Mouse (Mus musculus) kidney, postnatal 25 days (tissue): ENCODE measurements around the gene Ppp3ca.

Experiments
- DNase-seq, 2 experiments: peaks; one replicate each; pipeline ENCODE4 v3.0.0; 2021; ENCODE audit warnings: mixed read lengths in 2 of 2

Gene Ppp3ca

GRCm38 (mm10) chr3:136768775-136769485 is 99.0 kb downstream of the Ppp3ca start:
- no peak for DNase-seq

- DNase-seq, result no peak
Measured at GRCm38 (mm10) chr3:136769486-136769882, 99.6 kb downstream of the Ppp3ca start.

GRCm38 (mm10) chr3:136771700-136772099 is 101.8 kb downstream of the Ppp3ca start:
- no peak for DNase-seq

- DNase-seq, result no peak
Measured at GRCm38 (mm10) chr3:136773217-136773616, 103.3 kb downstream of the Ppp3ca start.

GRCm38 (mm10) chr3:136774196-136774595 is 104.3 kb downstream of the Ppp3ca start:
- no peak for DNase-seq

- DNase-seq, result no peak
Measured at GRCm38 (mm10) chr3:136776525-136776924, 106.6 kb downstream of the Ppp3ca start.

GRCm38 (mm10) chr3:136777380-136777779 is 107.5 kb downstream of the Ppp3ca start:
- DNase-seq, result no peak

- DNase-seq, result no peak
Measured at GRCm38 (mm10) chr3:136777787-136778216, 107.9 kb downstream of the Ppp3ca start.

GRCm38 (mm10) chr3:136780321-136780720 is 110.4 kb downstream of the Ppp3ca start:
- no peak for DNase-seq

GRCm38 (mm10) chr3:136782058-136782457 is 112.1 kb downstream of the Ppp3ca start:
- no peak for DNase-seq

- no peak for DNase-seq
Measured at GRCm38 (mm10) chr3:136785686-136786085, 115.8 kb downstream of the Ppp3ca start.

- no peak for DNase-seq
Measured at GRCm38 (mm10) chr3:136790261-136790871, 120.4 kb downstream of the Ppp3ca start.

GRCm38 (mm10) chr3:136791404-136791803 is 121.5 kb downstream of the Ppp3ca start:
- DNase-seq, result no peak

- peak in 1 of 2 experiments; percentile 26 for DNase-seq
Measured at GRCm38 (mm10) chr3:136791946-136792345, 122.0 kb downstream of the Ppp3ca start.

- DNase-seq, result peak in 1 of 2 experiments; percentile 25
Measured at GRCm38 (mm10) chr3:136793411-136793810, 123.5 kb downstream of the Ppp3ca start.

- peak in 1 of 2 experiments; percentile 20 for DNase-seq
Measured at GRCm38 (mm10) chr3:136794426-136795217, 124.7 kb downstream of the Ppp3ca start.

- DNase-seq, result no peak
Measured at GRCm38 (mm10) chr3:136798896-136799295, 129.0 kb downstream of the Ppp3ca start.

GRCm38 (mm10) chr3:136802595-136802994 is 132.7 kb downstream of the Ppp3ca start:
- DNase-seq, result peak in 1 of 2 experiments; percentile 48

- DNase-seq, result no peak
Measured at GRCm38 (mm10) chr3:136805897-136806296, 136.0 kb downstream of the Ppp3ca start.

GRCm38 (mm10) chr3:136810271-136810670 is 140.3 kb downstream of the Ppp3ca start:
- no peak for DNase-seq

GRCm38 (mm10) chr3:136812162-136812561 is 142.2 kb downstream of the Ppp3ca start:
- DNase-seq, result no peak

GRCm38 (mm10) chr3:136812791-136813190 is 142.9 kb downstream of the Ppp3ca start:
- DNase-seq, result no peak

- no peak for DNase-seq
Measured at GRCm38 (mm10) chr3:136813886-136814285, 144.0 kb downstream of the Ppp3ca start.

GRCm38 (mm10) chr3:136814916-136815315 is 145.0 kb downstream of the Ppp3ca start:
- no peak for DNase-seq
